Mouse (Mus musculus): ENCODE data around the gene Ulk4.

DNA sequence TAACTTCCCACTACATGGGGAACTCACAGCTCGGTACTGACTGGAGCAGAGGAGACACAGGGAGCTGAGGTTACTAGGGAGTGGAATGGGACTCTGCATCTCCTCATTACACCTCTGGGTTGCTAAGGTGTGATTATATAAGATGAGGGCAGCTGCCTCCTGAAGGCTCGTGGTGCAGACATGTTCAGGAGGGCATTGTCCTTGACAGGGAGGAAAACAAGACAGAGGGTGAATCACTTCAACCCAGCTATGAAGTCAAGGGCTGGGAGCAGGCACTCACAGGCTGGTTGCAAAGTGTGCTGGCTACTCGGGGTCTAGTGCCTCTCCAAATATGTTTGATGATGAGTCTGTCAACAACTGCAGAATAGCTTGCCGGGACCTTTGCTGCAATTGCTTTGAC, 290.0 kb downstream of the Ulk4 start:
- TF ChIP-seq POLR2A (IDR thresholded peaks at IDR 0.05; ENCODE audit: extremely low read depth, insufficient read depth, low read length) (no peak), CTCF (IDR thresholded peaks at IDR 0.05; ENCODE audit: extremely low read depth, insufficient read depth, low read length) (no peak)
